Mouse (Mus musculus) embryonic fibroblast, embryonic 13.5 days (primary cell): ENCODE data around the gene Nudcd3.

ENCODE experiments used
- CTCF ChIP-seq: IDR thresholded peaks from 2 replicates; pipeline ENCODE4 v1.5.1; 2011; ENCODE audit warnings: mild to moderate bottlenecking, control low read depth, low read length, moderate library complexity, borderline replicate concordance; ENCODE audit not compliant: insufficient read depth
- POLR2A ChIP-seq: IDR thresholded peaks from 2 replicates; pipeline ENCODE4 v1.6.1; 2011; ENCODE audit warnings: low read depth, mild to moderate bottlenecking, control low read depth, low read length, moderate library complexity

DNA sequence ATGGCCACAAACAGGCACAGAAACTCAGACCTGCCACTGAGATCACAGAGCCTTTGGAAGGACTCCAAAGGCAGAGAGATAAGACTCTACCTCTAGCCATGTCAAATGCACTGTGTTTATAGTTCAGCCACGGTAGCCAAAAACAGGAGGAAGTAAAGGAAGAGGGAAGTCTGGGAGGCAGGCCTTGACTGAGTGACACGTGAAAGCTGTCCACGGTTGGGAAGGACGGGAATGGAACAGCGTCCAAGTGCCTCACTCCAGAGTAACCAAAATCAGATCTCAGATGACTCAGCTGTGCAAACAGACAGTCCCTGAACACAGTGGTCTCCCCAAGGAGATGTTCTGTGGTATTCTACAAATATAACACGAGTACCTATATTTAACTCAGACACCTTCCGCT is 25.5 kb downstream of the Nudcd3 start:
- TF ChIP-seq CTCF (no peak), POLR2A (no peak)
